Mouse (Mus musculus) forebrain, embryonic 15.5 days (tissue): Measurements from ENCODE around the gene Itgav. TPM values are rescaled to one million over a fixed set of nuclear protein-coding genes. Genes with fewer than 3 reads are reported as not detected.

Experiments used
- ATAC-seq: fragments of 200-750 bp; cut with Nextera tagmentation; replicated peaks from 2 replicates; pipeline ENCODE4 v1.8.0; 2017; ENCODE audit warnings: mild to moderate bottlenecking, moderate TSS enrichment, moderate library complexity
- H3K27ac ChIP-seq: fragments of 300-500 bp; sonication (generic); replicated peaks from 2 replicates; pipeline ENCODE4 v1.5.1; 2015; ENCODE audit warnings: mild to moderate bottlenecking, inconsistent platforms
- H3K27me3 ChIP-seq: fragments of 300-500 bp; sonication (generic); 2 replicates; pipeline ENCODE4 v1.6.1; 2015; ENCODE audit warnings: inconsistent platforms
- H3K36me3 ChIP-seq: fragments of 300-500 bp; sonication (generic); 2 replicates; pipeline ENCODE4 v1.6.1; 2015; ENCODE audit warnings: mild to moderate bottlenecking, inconsistent platforms
- H3K4me1 ChIP-seq: fragments of 300-500 bp; sonication (generic); 2 replicates; pipeline ENCODE4 v1.6.1; 2015; ENCODE audit warnings: inconsistent platforms
- H3K4me2 ChIP-seq: fragments of 300-500 bp; sonication (generic); replicated peaks from 2 replicates; pipeline ENCODE4 v1.6.1; 2015; ENCODE audit warnings: mild to moderate bottlenecking, inconsistent platforms
- H3K4me3 ChIP-seq: fragments of 300-500 bp; sonication (generic); 2 replicates; pipeline ENCODE4 v1.5.1; 2015; ENCODE audit warnings: mild to moderate bottlenecking, inconsistent platforms
- H3K9ac ChIP-seq: fragments of 300-500 bp; sonication (generic); replicated peaks from 2 replicates; pipeline ENCODE4 v1.6.1; 2015; ENCODE audit warnings: mild to moderate bottlenecking, inconsistent platforms
- H3K9me3 ChIP-seq: fragments of 300-500 bp; sonication (generic); 2 replicates; pipeline ENCODE4 v1.6.1; 2016; ENCODE audit warnings: inconsistent platforms
- WGBS: fragments of 180-500 bp; shearing (Covaris S2); methylation state at CpG from one replicate; pipeline ENCODE4 v1.1.7; 2015; ENCODE audit warnings: mixed read lengths; 5-methylcytosine and 5-hydroxymethylcytosine counted together
- polyA plus RNA-seq: library from polyadenylated mRNA; unstranded; fragments of >200 nt; fragmentation: Nextera tagmentation; extraction: Ambion mirVana; gene quantifications from 2 replicates; pipeline ENCODE4 v1.2.1, GENCODE M21; 2015

Itgav gene
- polyA plus RNA-seq, 1 experiment from 2014 or later: 19.9 TPM

DNA sequence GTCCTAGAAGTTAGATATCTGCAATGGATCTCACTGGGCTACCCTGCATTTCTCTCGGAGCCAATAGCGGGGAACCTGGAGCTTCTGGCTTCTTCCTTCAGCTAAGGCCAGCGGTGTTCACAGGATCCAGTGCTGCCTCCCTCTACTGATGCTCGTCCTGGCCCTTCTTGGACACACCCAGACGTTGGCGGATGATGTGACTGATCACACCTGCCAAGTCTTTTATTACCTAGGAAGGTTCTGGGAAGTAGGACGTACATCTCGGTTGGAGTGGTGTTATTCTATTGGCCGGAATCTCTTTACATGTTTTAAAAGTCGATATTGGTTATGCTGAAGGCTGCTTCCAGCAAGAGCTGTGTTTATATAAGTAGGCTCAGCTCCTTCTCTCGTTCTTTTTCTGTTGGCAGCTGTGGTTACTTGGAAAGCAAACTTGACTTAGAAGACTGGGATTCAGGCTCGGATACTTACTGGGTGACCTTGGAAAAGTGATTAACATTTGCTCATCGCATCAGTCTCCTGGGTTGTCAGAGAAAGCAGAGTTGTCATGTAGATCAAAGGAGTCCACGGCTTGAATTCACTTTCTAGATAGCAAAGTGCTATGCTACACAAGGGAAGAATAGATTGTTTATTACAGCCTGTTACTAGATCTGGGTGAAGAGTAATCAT, 14.5 kb downstream of the Itgav start:
- H3K27me3 ChIP-seq: no peaks in the 10 kb centered on the region

GRCm38 (mm10) chr2:83739461-83740124, 15.4 kb downstream of the Itgav start:
- ATAC-seq: no peak
- H3K9ac ChIP-seq: no peak overlapping the region
- no peak overlapping the region for H3K27ac ChIP-seq
- H3K9me3 ChIP-seq: no peaks in the 10 kb centered on the region
- no peak overlapping the region for H3K4me3 ChIP-seq
- H3K4me1 ChIP-seq: no peaks in the 10 kb centered on the region
- H3K27me3 ChIP-seq: no peaks in the 10 kb centered on the region
- no peak overlapping the region for H3K4me2 ChIP-seq
- H3K36me3 ChIP-seq: no peaks in the 10 kb centered on the region
- WGBS: 84% methylated on average over 9 of the region's 9 CpGs

More for the DNA sequence above, 14.5 kb downstream of the Itgav start:
- no peak overlapping the region for H3K27ac ChIP-seq
- H3K9me3 ChIP-seq: no peaks in the 10 kb centered on the region
- ATAC-seq: no peak
- no peaks in the 10 kb centered on the region for H3K36me3 ChIP-seq
- no peak overlapping the region for H3K9ac ChIP-seq
- H3K4me2 ChIP-seq: no peak overlapping the region
- no peak overlapping the region for H3K4me3 ChIP-seq
- WGBS: 90% methylated on average over 14 of the region's 14 CpGs
- no peaks in the 10 kb centered on the region for H3K4me1 ChIP-seq

DNA sequence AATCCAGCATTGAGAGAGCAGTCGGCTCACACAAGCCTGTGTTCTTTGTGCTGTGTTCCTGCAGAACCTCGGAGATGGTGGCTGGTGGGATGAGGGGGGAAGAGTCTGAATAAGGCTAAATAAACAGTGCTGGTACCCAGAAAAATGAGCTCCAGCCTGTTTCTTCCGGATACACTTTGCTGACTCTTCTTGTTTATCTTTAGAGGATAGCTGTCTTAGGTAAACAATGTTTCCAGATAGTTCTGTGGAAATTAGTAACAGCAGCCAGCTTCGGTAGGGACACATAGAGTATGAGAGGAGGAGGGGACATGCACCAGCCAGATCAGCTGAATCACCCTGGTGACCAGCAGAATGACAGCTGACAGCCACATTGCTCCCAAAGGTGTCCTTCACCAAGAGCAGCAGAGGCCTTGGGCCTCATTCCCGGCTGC, 16.4 kb downstream of the Itgav start:
- no peak overlapping the region for H3K4me3 ChIP-seq
- H3K27ac ChIP-seq: no peak overlapping the region
- no peak for ATAC-seq

GRCm38 (mm10) chr2:83742210-83742609, 18.0 kb downstream of the Itgav start:
- H3K4me1 ChIP-seq: no peaks in the 10 kb centered on the region
- H3K27ac ChIP-seq: no peak overlapping the region
- no peak overlapping the region for H3K4me3 ChIP-seq
- WGBS: 44% methylated on average over 9 of the region's 9 CpGs
- H3K27me3 ChIP-seq: no peaks in the 10 kb centered on the region
- H3K9me3 ChIP-seq: no peaks in the 10 kb centered on the region
- no peak overlapping the region for H3K9ac ChIP-seq
- ATAC-seq: no peak
- H3K36me3 ChIP-seq: no peaks in the 10 kb centered on the region
- H3K4me2 ChIP-seq: no peak overlapping the region

More for the DNA sequence above, 16.4 kb downstream of the Itgav start:
- H3K36me3 ChIP-seq: no peaks in the 10 kb centered on the region
- H3K4me2 ChIP-seq: no peak overlapping the region
- no peaks in the 10 kb centered on the region for H3K27me3 ChIP-seq
- WGBS: 54% methylated on average over 5 of the region's 5 CpGs
- no peaks in the 10 kb centered on the region for H3K9me3 ChIP-seq
- H3K9ac ChIP-seq: no peak overlapping the region
- H3K4me1 ChIP-seq: no peaks in the 10 kb centered on the region

GRCm38 (mm10) chr2:83742836-83743235, 18.6 kb downstream of the Itgav start:
- no peak overlapping the region for H3K9ac ChIP-seq
- no peaks in the 10 kb centered on the region for H3K4me1 ChIP-seq
- no peaks in the 10 kb centered on the region for H3K9me3 ChIP-seq
- H3K27ac ChIP-seq: no peak overlapping the region
- WGBS: 94% methylated on average over 2 of the region's 2 CpGs
- no peak overlapping the region for H3K4me3 ChIP-seq
- H3K27me3 ChIP-seq: no peaks in the 10 kb centered on the region
- H3K4me2 ChIP-seq: no peak overlapping the region
- no peak for ATAC-seq
- no peaks in the 10 kb centered on the region for H3K36me3 ChIP-seq

GRCm38 (mm10) chr2:83744276-83744952, 20.2 kb downstream of the Itgav start:
- no peaks in the 10 kb centered on the region for H3K27me3 ChIP-seq
- H3K27ac ChIP-seq: no peak overlapping the region
- H3K36me3 ChIP-seq: no peaks in the 10 kb centered on the region
- WGBS: 88% methylated on average over 9 of the region's 9 CpGs
- no peak for ATAC-seq
- H3K9me3 ChIP-seq: no peaks in the 10 kb centered on the region
- H3K4me2 ChIP-seq: no peak overlapping the region
- H3K4me3 ChIP-seq: no peak overlapping the region
- no peaks in the 10 kb centered on the region for H3K4me1 ChIP-seq
- no peak overlapping the region for H3K9ac ChIP-seq

- no peak overlapping the region for H3K4me3 ChIP-seq
- 90% methylated on average over 6 of the region's 6 CpGs for WGBS
- no peaks in the 10 kb centered on the region for H3K27me3 ChIP-seq
- no peak overlapping the region for H3K27ac ChIP-seq
- no peaks in the 10 kb centered on the region for H3K9me3 ChIP-seq
- ATAC-seq: no peak
- no peaks in the 10 kb centered on the region for H3K36me3 ChIP-seq
- no peak overlapping the region for H3K9ac ChIP-seq
- H3K4me2 ChIP-seq: no peak overlapping the region
- H3K4me1 ChIP-seq: no peaks in the 10 kb centered on the region
Observed at GRCm38 (mm10) chr2:83745257-83745656, 21.1 kb downstream of the Itgav start.

GRCm38 (mm10) chr2:83748581-83749118, 24.5 kb downstream of the Itgav start:
- no peak for ATAC-seq
- no peak overlapping the region for H3K4me2 ChIP-seq
- H3K36me3 ChIP-seq: no peaks in the 10 kb centered on the region
- H3K9ac ChIP-seq: no peak overlapping the region
- no peaks in the 10 kb centered on the region for H3K27me3 ChIP-seq
- no peak overlapping the region for H3K4me3 ChIP-seq
- H3K27ac ChIP-seq: no peak overlapping the region
- no peaks in the 10 kb centered on the region for H3K4me1 ChIP-seq
- no peaks in the 10 kb centered on the region for H3K9me3 ChIP-seq
- 97% methylated on average over 10 of the region's 10 CpGs for WGBS

DNA sequence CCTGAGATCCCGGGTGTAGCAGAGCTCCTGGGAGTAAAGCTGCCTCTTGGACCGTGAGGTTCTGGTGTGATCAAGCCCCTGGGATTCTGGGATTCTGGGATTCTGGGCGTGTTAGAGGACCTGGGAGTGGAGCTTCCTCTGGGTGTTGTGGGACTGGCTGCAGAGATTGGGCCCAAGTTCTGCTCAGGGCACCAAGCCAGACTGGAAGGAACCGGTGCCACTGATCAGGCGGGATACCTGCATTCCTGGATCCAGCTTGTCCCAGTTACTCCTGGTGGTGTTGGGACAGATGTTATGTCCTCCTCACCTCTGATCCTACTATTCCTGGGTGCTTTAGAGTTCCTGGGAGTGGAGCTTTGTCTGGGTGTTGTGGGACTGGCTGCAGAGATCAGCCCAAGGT, 28.8 kb downstream of the Itgav start:
- Histone ChIP-seq H3K4me2 (no peak overlapping the region), H3K9ac (no peak overlapping the region), H3K36me3 (no peaks in the 10 kb centered on the region), H3K27ac (no peak overlapping the region), H3K27me3 (no peaks in the 10 kb centered on the region), H3K4me3 (no peak overlapping the region), H3K4me1 (no peaks in the 10 kb centered on the region), H3K9me3 (no peaks in the 10 kb centered on the region)
- no peak for ATAC-seq
- 92% methylated on average over 5 of the region's 5 CpGs for WGBS

DNA sequence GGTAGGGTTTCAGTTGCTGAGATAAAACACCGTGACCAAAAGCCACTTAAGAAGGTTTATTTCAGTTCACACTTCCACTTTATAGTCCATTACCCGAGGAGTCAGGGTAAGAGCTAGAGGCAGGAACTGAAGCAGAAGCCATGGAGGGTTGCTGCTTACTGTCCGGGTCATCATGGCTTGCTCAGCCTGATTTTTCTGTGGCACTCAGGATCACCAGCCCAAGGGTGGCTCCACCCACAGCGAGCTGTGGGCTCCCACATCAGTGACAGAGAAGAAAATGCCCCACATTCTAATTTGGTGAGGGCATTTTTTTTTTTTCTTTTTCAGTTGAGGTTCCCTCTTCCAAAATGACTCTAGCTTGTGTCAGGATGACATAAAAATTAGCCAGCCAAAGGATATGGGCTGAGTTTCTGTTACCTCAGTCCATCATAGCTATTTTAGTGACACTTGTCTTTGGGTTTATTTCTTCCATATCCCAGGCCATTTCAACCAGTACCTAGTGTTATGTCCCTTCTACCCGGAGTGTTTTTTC, 30.2 kb downstream of the Itgav start:
- H3K9me3 ChIP-seq: no peaks in the 10 kb centered on the region
- no peak overlapping the region for H3K9ac ChIP-seq
- H3K4me1 ChIP-seq: peaks cover 8% of the 10 kb centered on the region
- H3K27me3 ChIP-seq: no peaks in the 10 kb centered on the region
- 91% methylated on average over 5 of the region's 5 CpGs for WGBS
- no peak overlapping the region for H3K4me2 ChIP-seq
- H3K36me3 ChIP-seq: no peaks in the 10 kb centered on the region
- H3K4me3 ChIP-seq: no peak overlapping the region
- no peak for ATAC-seq
- no peak overlapping the region for H3K27ac ChIP-seq

GRCm38 (mm10) chr2:83758606-83759215, 34.5 kb downstream of the Itgav start:
- Histone ChIP-seq H3K9me3 (no peaks in the 10 kb centered on the region), H3K4me2 (peak overlapping the region; percentile 34), H3K36me3 (no peaks in the 10 kb centered on the region), H3K27ac (no peak overlapping the region), H3K4me3 (peak overlapping the region; percentile 14), H3K27me3 (no peaks in the 10 kb centered on the region), H3K9ac (no peak overlapping the region), H3K4me1 (peaks cover 20% of the 10 kb centered on the region)
- WGBS: 39% methylated on average over 7 of the region's 7 CpGs
- ATAC-seq: 0 out of 2 replicates have a peak, but pooled peaks have one; percentile 7
